ENCODE assay signal across 8 mouse cellular contexts in genomic region chr3:108283781-108284601, GRCm38 (mm10). TPM values are rescaled to one million over a fixed set of nuclear protein-coding genes. Genes with fewer than 3 reads are reported as not detected.
DNase-seq lines count a peak whose midpoint lies in the region; ATAC-seq and TF ChIP-seq lines count a peak whose summit lies in the region.

TSS of gene Sort1 (plus strand) at chr3:108284082.

- peak; percentile 89 for DNase-seq in 416B (ENCODE audit: low read depth)
- DNase-seq in adrenal gland, postnatal 4 days (ENCODE audit: low spot score in 2 of 2): peak; percentile 53 to 73
- peak; percentile 98 for DNase-seq in embryonic facial prominence, embryonic 14.5 days (ENCODE audit: low spot score)
- peak; percentile 72 for DNase-seq in heart, adult 8-10 months (ENCODE audit: low spot score)
- DNase-seq in kidney, adult 8-10 months: peak; percentile 70 to 74
- peak; percentile 94 for DNase-seq in limb, embryonic 14.5 days (ENCODE audit: low spot score)
- DNase-seq in spleen, postnatal 14 days (ENCODE audit: low spot score in 2 of 2): peak; percentile 27 to 30

- peaks cover 43% of the 10 kb centered on the region for H3K4me1 ChIP-seq in embryonic facial prominence, embryonic 14.5 days (ENCODE audit: control insufficient read depth, insufficient read depth, low read length)
- peaks cover 25% of the 10 kb centered on the region for H3K4me1 ChIP-seq in limb, embryonic 14.5 days (ENCODE audit: control insufficient read depth, insufficient read depth, low read length)
- H3K4me1 ChIP-seq in midbrain, embryonic 16.5 days (ENCODE audit: control insufficient read depth, insufficient read depth, low read length): peaks cover 49% of the 10 kb centered on the region

- peak within 1 kb of the TSS; percentile 85 for H3K27ac ChIP-seq in embryonic facial prominence, embryonic 14.5 days (replicated peaks; ENCODE audit: low read depth, low read length)
- H3K27ac ChIP-seq in limb, embryonic 14.5 days (replicated peaks; ENCODE audit: low read depth, low read length): peak within 1 kb of the TSS; percentile 63
- H3K27ac ChIP-seq in midbrain, embryonic 16.5 days (ENCODE audit: low read length): peak within 1 kb of the TSS; percentile 78

- no peak; the same call in 1 of the 2 replicates for TF ChIP-seq POLR2A in limb, embryonic 14.5 days (IDR thresholded peaks at IDR 0.05; ENCODE audit: borderline replicate concordance, extremely low read depth, insufficient read depth, insufficient read length)

- H3K9me3 ChIP-seq in embryonic facial prominence, embryonic 14.5 days (ENCODE audit: control insufficient read depth, low read length): no peaks in the 10 kb centered on the region
- no peaks in the 10 kb centered on the region for H3K9me3 ChIP-seq in limb, embryonic 14.5 days (ENCODE audit: control insufficient read depth, low read length)
- H3K9me3 ChIP-seq in midbrain, embryonic 16.5 days (replicated peaks; ENCODE audit: control insufficient read depth, low read length, poor library complexity, severe bottlenecking): no peaks in the 10 kb centered on the region

- H3K4me2 ChIP-seq in embryonic facial prominence, embryonic 14.5 days (ENCODE audit: low read depth, low read length): peak within 1 kb of the TSS; percentile 92
- peak within 1 kb of the TSS; percentile 94 for H3K4me2 ChIP-seq in limb, embryonic 14.5 days (replicated peaks; ENCODE audit: low read depth, low read length, severe bottlenecking)
- H3K4me2 ChIP-seq in midbrain, embryonic 16.5 days (ENCODE audit: low read length): peak within 1 kb of the TSS; percentile 80

- no peaks in the 10 kb centered on the region for H3K27me3 ChIP-seq in embryonic facial prominence, embryonic 14.5 days (replicated peaks; ENCODE audit: control insufficient read depth, insufficient read depth, low read length)
- H3K27me3 ChIP-seq in limb, embryonic 14.5 days (ENCODE audit: control insufficient read depth, insufficient read depth, low read length): no peaks in the 10 kb centered on the region
- no peaks in the 10 kb centered on the region for H3K27me3 ChIP-seq in midbrain, embryonic 16.5 days (ENCODE audit: control insufficient read depth, insufficient read depth, low read depth, low read length)

- peak within 1 kb of the TSS; percentile 84 for H3K4me3 ChIP-seq in embryonic facial prominence, embryonic 14.5 days (ENCODE audit: low read depth, low read length)
- H3K4me3 ChIP-seq in limb, embryonic 14.5 days (replicated peaks; ENCODE audit: low read length): peak within 1 kb of the TSS; percentile 77
- peak within 1 kb of the TSS; percentile 68 for H3K4me3 ChIP-seq in midbrain, embryonic 16.5 days (ENCODE audit: low read depth, low read length)

- H3K36me3 ChIP-seq in embryonic facial prominence, embryonic 14.5 days (ENCODE audit: control insufficient read depth, insufficient read depth, low read length): peaks cover 17% of the 10 kb centered on the region
- peaks cover 11% of the 10 kb centered on the region for H3K36me3 ChIP-seq in limb, embryonic 14.5 days (ENCODE audit: control insufficient read depth, insufficient read depth, low read length)
- no peaks in the 10 kb centered on the region for H3K36me3 ChIP-seq in midbrain, embryonic 16.5 days (ENCODE audit: control insufficient read depth, insufficient read depth, low read length)

- H3K9ac ChIP-seq in embryonic facial prominence, embryonic 14.5 days (ENCODE audit: low read depth, low read length): peak within 1 kb of the TSS; percentile 83
- peak within 1 kb of the TSS; percentile 71 for H3K9ac ChIP-seq in limb, embryonic 14.5 days (ENCODE audit: low read depth, low read length, severe bottlenecking)
- peak within 1 kb of the TSS; percentile 94 for H3K9ac ChIP-seq in midbrain, embryonic 16.5 days (ENCODE audit: low read depth, low read length)

- under 1% methylated on average over 34 of the region's 109 CpGs for WGBS in embryonic facial prominence, embryonic 14.5 days
- WGBS in limb, embryonic 14.5 days: 0% methylated on average over 41 of the region's 109 CpGs
- under 1% methylated on average over 94 of the region's 109 CpGs for WGBS in midbrain, embryonic 16.5 days

- peak; percentile 98 for ATAC-seq in embryonic facial prominence, embryonic 14.5 days (ENCODE audit: low read depth)
- peak; percentile 98 for ATAC-seq in limb, embryonic 14.5 days (ENCODE audit: low FRiP score, low read depth)
- ATAC-seq in midbrain, embryonic 16.5 days: peak; percentile 99

RNA-seq across cellular contexts. Expression of gene Sort1, which starts in this region (rescaled TPM):
- total RNA-seq in adrenal gland, postnatal 4 days (2021): 10 to 100 TPM; 31.7 to 32.5 TPM
- 16.5 and 18.0 TPM in 2 replicates for polyA plus RNA-seq in embryonic facial prominence, embryonic 14.5 days (2014; fragmentation: Nextera tagmentation; extraction: Ambion mirVana)
- total RNA-seq in heart, adult 8-10 months (2022): 10 to 100 TPM; 17.5 to 20.2 (median 19.0) TPM
- polyA plus RNA-seq in limb, embryonic 14.5 days (2012; rRNA removed): 30.4 and 35.6 TPM in 2 replicates
- polyA plus RNA-seq in limb, embryonic 14.5 days (2014; fragmentation: Nextera tagmentation; extraction: Ambion mirVana): 17.9 and 19.1 TPM in 2 replicates
- 12.4 and 16.2 TPM in 2 replicates for polyA plus RNA-seq in midbrain, embryonic 16.5 days (2015; fragmentation: Nextera tagmentation; extraction: Ambion mirVana)

Comparison
In these comparisons a context has a peak if more than half of its experiments do, and no peak if none do; other contexts are left out.
1. Peak in every context shown above with its lines: DNase-seq, ATAC-seq, H3K4me3 ChIP-seq and H3K27ac ChIP-seq.
2. DNase-seq: peak in every context shown above with its lines; median percentile 98 in embryonic facial prominence, embryonic 14.5 days; 94 in limb, embryonic 14.5 days; 89 in 416B; 72 in heart, adult 8-10 months; 72 in kidney, adult 8-10 months; 63 in adrenal gland, postnatal 4 days; 28 in spleen, postnatal 14 days.